10 mouse cellular contexts compared by ENCODE assay signal in the genomic region with DNA sequence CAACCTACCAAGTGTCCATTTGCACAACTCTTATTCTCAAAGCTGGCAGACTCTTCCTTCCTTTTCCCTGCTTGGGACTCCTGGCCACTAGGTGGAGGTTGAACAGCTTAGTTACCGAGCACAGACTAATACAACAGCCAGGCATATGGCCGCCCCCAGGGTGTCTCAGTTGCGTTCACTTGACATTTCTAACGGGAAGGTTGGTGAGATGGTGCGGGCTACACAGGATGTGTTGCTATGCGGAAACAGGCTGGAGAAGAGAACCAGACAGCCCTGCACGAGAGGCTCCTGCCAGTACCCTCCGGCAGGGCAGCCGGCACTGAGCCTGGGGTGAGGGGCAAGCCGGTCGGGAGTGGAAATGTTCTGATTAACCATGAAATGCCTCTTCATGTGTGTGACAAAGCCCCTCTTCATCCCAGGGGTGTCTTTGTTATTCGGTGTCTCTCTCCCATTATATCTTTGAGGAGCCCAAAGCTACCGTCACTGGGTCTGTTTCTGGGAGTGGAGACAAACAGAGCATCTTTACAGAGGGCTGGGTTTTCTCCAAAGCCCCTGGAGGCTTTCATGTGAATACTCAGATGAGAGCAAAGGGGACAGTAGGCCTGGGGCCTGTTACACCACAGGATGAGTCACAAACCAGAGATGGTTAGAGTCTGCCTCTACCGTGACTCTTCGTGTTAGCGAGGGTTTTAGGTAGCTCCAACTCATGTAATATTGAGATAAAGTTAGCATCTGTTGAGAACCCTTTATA. TPM values are rescaled to one million over a fixed set of nuclear protein-coding genes. Genes with fewer than 3 reads are reported as not detected.
DNase-seq lines count a peak whose midpoint lies in the region; ATAC-seq and TF ChIP-seq lines count a peak whose summit lies in the region.
"Had no signal": no experiment of that assay in that cellular context is flagged by ENCODE, and none has a peak within 500 bp of the region (broad histone marks: within the 10 kb centered on the region; RNA-seq: fewer than 3 reads in every experiment).

No protein-coding gene starts in this region.

- no peaks in the 10 kb centered on the region for H3K4me1 ChIP-seq in forebrain, embryonic 16.5 days (replicated peaks; ENCODE audit: control insufficient read depth, insufficient read depth, low read length)
- no peaks in the 10 kb centered on the region for H3K4me1 ChIP-seq in midbrain, postnatal 0 days (ENCODE audit: insufficient read depth, low read length)
- H3K4me1 ChIP-seq: liver, embryonic 12.5 days had no signal

- H3K9ac ChIP-seq in forebrain, embryonic 16.5 days (replicated peaks; ENCODE audit: low read depth, low read length), result no peak overlapping the region
- no peak overlapping the region for H3K9ac ChIP-seq in midbrain, postnatal 0 days (replicated peaks; ENCODE audit: low read length, poor library complexity, severe bottlenecking)
- H3K9ac ChIP-seq: liver, embryonic 12.5 days had no signal

- H3K27me3 ChIP-seq in forebrain, embryonic 16.5 days (replicated peaks; ENCODE audit: control insufficient read depth, insufficient read depth, low read length), result no peaks in the 10 kb centered on the region
- H3K27me3 ChIP-seq in midbrain, postnatal 0 days (ENCODE audit: insufficient read depth, low read length), result no peaks in the 10 kb centered on the region
- H3K27me3 ChIP-seq: liver, embryonic 12.5 days had no signal

- peak; percentile 61 for TF ChIP-seq CTCF in layer of hippocampus, adult 2 months (conservative IDR thresholded peaks at IDR 0.05)
- peak; percentile 63 for TF ChIP-seq CTCF in midbrain, postnatal 0 days (IDR thresholded peaks at IDR 0.05)

- intact Hi-C loops in gastrocnemius, postnatal 36 days (cut with DNase I), result no loop called here

- H3K4me2 ChIP-seq in forebrain, embryonic 16.5 days (ENCODE audit: low read length), result no peak overlapping the region
- no peak overlapping the region; the same call in 1 of the 2 replicates for H3K4me2 ChIP-seq in midbrain, postnatal 0 days (ENCODE audit: low read depth, low read length, poor library complexity, severe bottlenecking)
- H3K4me2 ChIP-seq: liver, embryonic 12.5 days had no signal

- H3K4me3 ChIP-seq in layer of hippocampus, adult 2 months, result no peak overlapping the region
- H3K4me3 ChIP-seq in forebrain, embryonic 16.5 days (replicated peaks; ENCODE audit: low read length), result no peak overlapping the region
- H3K4me3 ChIP-seq in midbrain, postnatal 0 days (ENCODE audit: low read depth, low read length), result no peak overlapping the region
- H3K4me3 ChIP-seq: liver, embryonic 12.5 days had no signal

- H3K9me3 ChIP-seq in forebrain, embryonic 16.5 days (ENCODE audit: control insufficient read depth, low read length), result no peaks in the 10 kb centered on the region; the same call in 1 of the 2 replicates
- H3K9me3 ChIP-seq in midbrain, postnatal 0 days (ENCODE audit: low read length), result 0 out of 2 replicates have a peak, but pooled peaks cover 3% of the 10 kb centered on the region
- H3K9me3 ChIP-seq: liver, embryonic 12.5 days had no signal

- H3K36me3 ChIP-seq in forebrain, embryonic 16.5 days (ENCODE audit: control insufficient read depth, insufficient read depth), result peaks cover 20% of the 10 kb centered on the region
- H3K36me3 ChIP-seq in midbrain, postnatal 0 days (ENCODE audit: insufficient read depth, low read length), result 0 out of 2 replicates have a peak, but pooled peaks cover 6% of the 10 kb centered on the region

- H3K27ac ChIP-seq in layer of hippocampus, adult 2 months, result no peak overlapping the region
- H3K27ac ChIP-seq in forebrain, embryonic 16.5 days (ENCODE audit: low read length), result no peak overlapping the region
- H3K27ac ChIP-seq in midbrain, postnatal 0 days (ENCODE audit: low read depth, low read length), result no peak overlapping the region
- H3K27ac ChIP-seq: kidney, postnatal 0 days; liver, embryonic 12.5 days had no signal

- WGBS in forebrain, embryonic 16.5 days, result 80% methylated on average over 16 of the region's 16 CpGs
- 50% methylated on average over 16 of the region's 16 CpGs for WGBS in midbrain, postnatal 0 days

- peak; percentile 20 to 21 for DNase-seq in layer of hippocampus, adult 2 months (ENCODE audit: low spot score in 2 of 2)
- no peak for DNase-seq in layer of hippocampus, postnatal 36 days
- DNase-seq in midbrain, postnatal 0 days (ENCODE audit: low spot score), result peak; percentile 62
- DNase-seq in kidney, postnatal 10 days, result no peak
- no peak for DNase-seq in adrenal gland, adult 18-20 months (ENCODE audit: low spot score in 2 of 2)
- no peak for DNase-seq in gastrocnemius, postnatal 36 days

- peak; percentile 94 for ATAC-seq in cerebellum, adult (ENCODE audit: insufficient number of reproducible peaks, low FRiP score, low TSS enrichment)
- peak; percentile 23; the same call in 1 of the 2 replicates for ATAC-seq in forebrain, embryonic 16.5 days
- peak; percentile 59; the same call in 1 of the 2 replicates for ATAC-seq in midbrain, postnatal 0 days (ENCODE audit: low FRiP score)
- ATAC-seq: liver, embryonic 12.5 days had no signal

RNA-seq across cellular contexts. Expression of a gene that starts 17.1 kb away (rescaled TPM):
- total RNA-seq in layer of hippocampus, adult 2 months (2021), result under 1 TPM; 0.33 to 0.86 TPM
- under 1 TPM; 0.38 to 0.90 TPM for total RNA-seq in layer of hippocampus, postnatal 36 days (2021)
- 13.8 and 14.8 TPM in 2 replicates for polyA plus RNA-seq in forebrain, embryonic 16.5 days (2015; fragmentation: Nextera tagmentation; extraction: Ambion mirVana)
- 1.4 and 4.2 TPM in 2 replicates for total RNA-seq in midbrain, postnatal 0 days (2014; rRNA removed)
- 2.0 and 2.3 TPM in 2 replicates for polyA plus RNA-seq in midbrain, postnatal 0 days (2015; fragmentation: Nextera tagmentation; extraction: Ambion mirVana)
- total RNA-seq in adrenal gland, adult 18-20 months (2021), result 1 to 10 TPM; 1.2 to 1.4 TPM
- total RNA-seq in gastrocnemius, postnatal 36 days (2021), result under 1 TPM; 0.74 to 0.84 TPM

Comparison
In these comparisons a context has a peak if more than half of its experiments do, and no peak if none do; other contexts are left out.
1. DNase-seq: peak in layer of hippocampus, adult 2 months (2 of 2) and midbrain, postnatal 0 days (single experiment); none in layer of hippocampus, postnatal 36 days (0 of 2), kidney, postnatal 10 days (single experiment), adrenal gland, adult 18-20 months (0 of 2) and gastrocnemius, postnatal 36 days (0 of 2).
2. ATAC-seq: peak in every context shown above with its lines; median percentile 94 in cerebellum, adult; 59 in midbrain, postnatal 0 days; 23 in forebrain, embryonic 16.5 days.